8 mouse cellular contexts compared by ENCODE assay signal in the genomic region with DNA sequence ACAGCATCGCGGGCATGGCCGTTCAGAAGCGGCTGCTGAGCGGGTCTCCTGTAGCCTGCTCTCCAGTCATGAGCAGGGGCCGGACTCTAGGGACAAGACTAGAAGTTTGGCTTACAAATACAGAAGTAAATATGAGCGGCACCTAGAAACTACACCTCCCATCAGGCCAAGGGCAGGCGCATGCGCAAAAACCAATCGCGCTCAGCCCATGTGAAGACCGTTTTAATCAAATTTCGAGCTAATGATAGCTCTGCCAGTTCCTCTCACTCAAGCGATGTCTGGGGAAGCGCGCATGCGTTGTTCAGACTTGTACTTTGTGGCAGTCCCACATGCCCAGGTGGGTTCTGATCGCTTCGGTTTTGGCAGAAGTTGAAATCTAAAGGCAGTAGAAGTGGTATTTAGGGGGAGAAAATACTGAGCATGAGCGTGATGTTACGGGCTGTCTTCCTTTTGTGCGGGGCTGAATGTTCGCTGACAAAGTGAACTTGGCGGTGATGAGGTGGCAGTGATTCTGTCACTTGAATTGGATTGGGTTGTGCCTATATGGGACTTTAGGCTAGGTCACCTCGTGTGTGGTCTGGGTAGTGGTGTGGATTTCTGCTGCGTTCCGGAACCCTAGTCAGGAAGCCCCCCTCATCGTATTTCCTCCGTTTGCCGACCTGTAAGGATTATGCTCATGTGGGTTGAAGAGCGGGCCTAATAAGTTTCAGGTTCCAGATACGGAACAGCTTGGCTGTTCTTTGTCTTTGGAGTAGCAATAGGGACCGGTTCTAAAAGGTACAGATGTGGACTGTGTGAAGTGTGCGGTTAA. TPM values are rescaled to one million over a fixed set of nuclear protein-coding genes. Genes with fewer than 3 reads are reported as not detected.
DNase-seq lines count a peak whose midpoint lies in the region; ATAC-seq lines count a peak whose summit lies in the region.

A gene (minus strand): TSS at position 168 of the 811 bp plus-strand sequence.
A gene (plus strand): TSS at position 242 of the 811 bp plus-strand sequence.

- peak within 1 kb of the TSS; percentile 86 for H3K4me3 ChIP-seq in heart, embryonic 10.5 days
- H3K4me3 ChIP-seq in kidney, embryonic 15.5 days (replicated peaks) = peak within 1 kb of the TSS; percentile 77

- H3K4me2 ChIP-seq in kidney, embryonic 15.5 days = peak within 1 kb of the TSS; percentile 63

- H3K4me1 ChIP-seq in heart, embryonic 10.5 days = no peaks in the 10 kb centered on the region
- peaks cover 6% of the 10 kb centered on the region for H3K4me1 ChIP-seq in kidney, embryonic 15.5 days

- H3K27me3 ChIP-seq in heart, embryonic 10.5 days (ENCODE audit: insufficient read depth, poor library complexity, severe bottlenecking) = no peaks in the 10 kb centered on the region
- H3K27me3 ChIP-seq in kidney, embryonic 15.5 days = no peaks in the 10 kb centered on the region

- peak within 1 kb of the TSS; percentile 89 for H3K27ac ChIP-seq in heart, embryonic 10.5 days
- peak within 1 kb of the TSS; percentile 89 for H3K27ac ChIP-seq in kidney, embryonic 15.5 days

- WGBS in heart, embryonic 10.5 days = under 1% methylated on average over 34 of the region's 34 CpGs
- WGBS in kidney, embryonic 15.5 days = under 1% methylated on average over 34 of the region's 34 CpGs

- no peaks in the 10 kb centered on the region for H3K9me3 ChIP-seq in heart, embryonic 10.5 days
- H3K9me3 ChIP-seq in kidney, embryonic 15.5 days (replicated peaks) = no peaks in the 10 kb centered on the region

- H3K9ac ChIP-seq in kidney, embryonic 15.5 days = peak within 1 kb of the TSS; percentile 70

- peak; percentile 91 to 94 for DNase-seq in B cell, adult 2 months
- DNase-seq in brain, adult 2 months (ENCODE audit: low read depth, low spot score) = peak; percentile 99
- peak; percentile 98 for DNase-seq in heart, embryonic 10.5 days (ENCODE audit: low spot score)
- peak; percentile 96 for DNase-seq in liver
- DNase-seq in spleen, postnatal 4 days (ENCODE audit: low spot score in 2 of 2) = peak; percentile 93 to 97

- H3K36me3 ChIP-seq in heart, embryonic 10.5 days = peaks cover 12% of the 10 kb centered on the region; the same call in 1 of the 2 replicates
- H3K36me3 ChIP-seq in kidney, embryonic 15.5 days = peaks cover 23% of the 10 kb centered on the region

- ATAC-seq in erythroblast, adult 5-6 weeks (replicated peaks; ENCODE audit: low FRiP score, poor library complexity, severe bottlenecking) = peak; percentile 94
- peak; percentile 98 for ATAC-seq in kidney, embryonic 15.5 days (replicated peaks; ENCODE audit: low FRiP score)
- ATAC-seq in monocyte, adult 5-6 weeks (replicated peaks; ENCODE audit: insufficient number of reproducible peaks, low FRiP score, low TSS enrichment, poor library complexity, severe bottlenecking) = peak; percentile 99

RNA-seq across cellular contexts. Expression of the first gene that starts in this region (rescaled TPM):
- 2.3 and 5.0 TPM in 2 replicates for total RNA-seq in erythroblast, adult 5-6 weeks (2015; ENCODE audit: low replicate concordance)
- total RNA-seq in erythroblast, adult 5-6 weeks (2017; ENCODE audit: low replicate concordance) = 4.5 and 5.5 TPM in 2 replicates
- 2.7 and 3.8 TPM in 2 replicates for polyA plus RNA-seq in heart, embryonic 10.5 days (2016; fragmentation: Nextera tagmentation; extraction: Ambion mirVana)
- 9.3 and 10.5 TPM in 2 replicates for polyA plus RNA-seq in kidney, embryonic 15.5 days (2015; fragmentation: Nextera tagmentation; extraction: Ambion mirVana)
- total RNA-seq in monocyte, adult 5-6 weeks (2017) = 13.9 to 16.9 TPM (median 14.6 TPM) in 3 replicates

RNA-seq across cellular contexts. Expression of the second gene that starts in this region (rescaled TPM):
- total RNA-seq in erythroblast, adult 5-6 weeks (2015; ENCODE audit: low replicate concordance) = 2.3 and 5.0 TPM in 2 replicates
- 4.9 and 10.0 TPM in 2 replicates for total RNA-seq in erythroblast, adult 5-6 weeks (2017; ENCODE audit: low replicate concordance)
- 10.8 and 11.0 TPM in 2 replicates for polyA plus RNA-seq in heart, embryonic 10.5 days (2016; fragmentation: Nextera tagmentation; extraction: Ambion mirVana)
- polyA plus RNA-seq in kidney, embryonic 15.5 days (2015; fragmentation: Nextera tagmentation; extraction: Ambion mirVana) = 13.3 and 15.7 TPM in 2 replicates
- 19.1 to 33.6 TPM (median 32.7 TPM) in 3 replicates for total RNA-seq in monocyte, adult 5-6 weeks (2017)

Comparison
In these comparisons a context has a peak if more than half of its experiments do, and no peak if none do; other contexts are left out.
1. Peak in every context shown above with its lines: DNase-seq, ATAC-seq, H3K4me3 ChIP-seq and H3K27ac ChIP-seq.